Mouse (Mus musculus) liver, embryonic 13.5 days (tissue): ENCODE measurements around the gene Zfp428. TPM values are rescaled to one million over a fixed set of nuclear protein-coding genes. Genes with fewer than 3 reads are reported as not detected.

ENCODE experiments used
- ATAC-seq: fragments of 200-750 bp; cut with Nextera tagmentation; 2 replicates; pipeline ENCODE4 v1.8.0; 2017; ENCODE audit warnings: low read depth, mild to moderate bottlenecking, moderate number of reproducible peaks, moderate library complexity
- DNase-seq: peaks from one replicate; pipeline ENCODE4 v3.0.0; 2022
- H3K27ac ChIP-seq: fragments of 300-500 bp; sonication (generic); 2 replicates; pipeline ENCODE4 v1.5.1; 2015; ENCODE audit warnings: moderate library complexity, mild to moderate bottlenecking, inconsistent platforms
- H3K27me3 ChIP-seq: fragments of 300-500 bp; sonication (generic); 2 replicates; pipeline ENCODE4 v1.6.1; 2015; ENCODE audit warnings: mild to moderate bottlenecking, inconsistent platforms
- H3K36me3 ChIP-seq: fragments of 300-500 bp; sonication (generic); 2 replicates; pipeline ENCODE4 v1.6.1; 2015; ENCODE audit warnings: mild to moderate bottlenecking, inconsistent platforms
- H3K4me1 ChIP-seq: fragments of 300-500 bp; sonication (generic); replicated peaks from 2 replicates; pipeline ENCODE4 v1.6.1; 2015; ENCODE audit warnings: inconsistent platforms
- H3K4me2 ChIP-seq: fragments of 300-500 bp; sonication (generic); 2 replicates; pipeline ENCODE4 v1.6.1; 2015; ENCODE audit warnings: inconsistent platforms, mild to moderate bottlenecking, moderate library complexity
- H3K4me3 ChIP-seq: fragments of 300-500 bp; sonication (generic); replicated peaks from 2 replicates; pipeline ENCODE4 v1.5.1; 2015; ENCODE audit warnings: mild to moderate bottlenecking, inconsistent platforms
- H3K9ac ChIP-seq: fragments of 300-500 bp; sonication (generic); 2 replicates; pipeline ENCODE4 v1.6.1; 2015; ENCODE audit warnings: mild to moderate bottlenecking, inconsistent platforms
- H3K9me3 ChIP-seq: fragments of 300-500 bp; sonication (generic); replicated peaks from 2 replicates; pipeline ENCODE4 v1.6.1; 2016; ENCODE audit warnings: inconsistent platforms
- WGBS: fragments of 180-500 bp; shearing (Covaris S2); methylation state at CpG from one replicate; pipeline ENCODE4 v1.1.7; 2015; ENCODE audit not compliant: insufficient replicate concordance; 5-methylcytosine and 5-hydroxymethylcytosine counted together
- polyA plus RNA-seq: library from polyadenylated mRNA; unstranded; fragments of >200 nt; fragmentation: Nextera tagmentation; extraction: Ambion mirVana; gene quantifications from 2 replicates; pipeline ENCODE4 v1.2.1, GENCODE M21; 2015

Zfp428 gene
- 7.0 and 8.3 TPM in 2 replicates for polyA plus RNA-seq

GRCm38 (mm10) chr7:24506838-24507725, at the start of gene Zfp428:
TSS of gene Zfp428 (plus strand) at chr7:24507006.
- peaks cover 49% of the 10 kb centered on the region for H3K4me1 ChIP-seq
- peak within 1 kb of the TSS; percentile 95 for H3K4me2 ChIP-seq
- peak within 1 kb of the TSS; percentile 77 for H3K4me3 ChIP-seq
- no peaks in the 10 kb centered on the region for H3K36me3 ChIP-seq
- no peaks in the 10 kb centered on the region for H3K9me3 ChIP-seq
- WGBS = under 1% methylated on average over 84 of the region's 84 CpGs
- H3K27ac ChIP-seq = peak within 1 kb of the TSS; percentile 81
- peaks cover 40% of the 10 kb centered on the region for H3K27me3 ChIP-seq
- peak within 1 kb of the TSS; percentile 90 for H3K9ac ChIP-seq
- DNase-seq (peak; percentile 67), ATAC-seq (peak; percentile 82)

- WGBS = 33% methylated on average over 10 of the region's 10 CpGs
- ATAC-seq (no peak), DNase-seq (no peak)
- H3K4me2 ChIP-seq = no peak overlapping the region
- H3K9me3 ChIP-seq = no peaks in the 10 kb centered on the region
- H3K27ac ChIP-seq = no peak overlapping the region
- peaks cover 17% of the 10 kb centered on the region for H3K4me1 ChIP-seq
- H3K27me3 ChIP-seq = peaks cover 11% of the 10 kb centered on the region
- H3K4me3 ChIP-seq = no peak overlapping the region
- H3K9ac ChIP-seq = no peak overlapping the region
- H3K36me3 ChIP-seq = no peaks in the 10 kb centered on the region
Measured at GRCm38 (mm10) chr7:24457726-24458370, 49.0 kb upstream of the Zfp428 start.

DNA sequence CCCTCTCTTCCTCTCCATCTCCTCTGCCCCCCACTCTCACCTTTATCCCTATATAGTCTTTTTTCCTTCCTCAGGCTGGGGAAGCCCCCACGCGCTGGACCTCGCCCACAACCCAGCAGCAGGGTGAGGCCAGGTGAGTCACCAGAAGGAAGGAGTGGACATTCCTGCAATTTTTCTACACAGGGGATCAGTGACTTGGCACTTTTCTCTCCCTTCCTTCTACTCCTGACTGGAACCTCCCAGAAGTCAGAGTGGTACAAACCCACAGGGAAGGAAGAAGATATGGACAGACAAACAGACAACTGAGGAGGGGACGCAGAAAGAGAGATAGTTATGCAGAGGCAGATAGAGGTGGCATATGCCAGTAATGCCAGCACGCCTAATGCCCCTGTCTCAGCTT, 47.4 kb upstream of the Zfp428 start:
- Histone ChIP-seq H3K4me1 (peaks cover 18% of the 10 kb centered on the region), H3K36me3 (no peaks in the 10 kb centered on the region), H3K9ac (no peak overlapping the region), H3K27me3 (peaks cover 15% of the 10 kb centered on the region), H3K9me3 (no peaks in the 10 kb centered on the region), H3K4me3 (no peak overlapping the region), H3K27ac (no peak overlapping the region), H3K4me2 (no peak overlapping the region)
- DNase-seq = no peak
- 53% methylated on average over 5 of the region's 5 CpGs for whole genome bisulfite sequencing
- ATAC-seq = no peak

- no peaks in the 10 kb centered on the region for H3K36me3 ChIP-seq
- no peaks in the 10 kb centered on the region for H3K9me3 ChIP-seq
- WGBS = 59% methylated on average over 3 of the region's 3 CpGs
- no peak overlapping the region for H3K27ac ChIP-seq
- H3K4me1 ChIP-seq = peaks cover 18% of the 10 kb centered on the region
- H3K9ac ChIP-seq = no peak overlapping the region
- no peak overlapping the region for H3K4me2 ChIP-seq
- H3K4me3 ChIP-seq = no peak overlapping the region
- peak; percentile 34; the same call in 1 of the 2 replicates for ATAC-seq
- H3K27me3 ChIP-seq = peaks cover 15% of the 10 kb centered on the region
- DNase-seq = no peak
Measured at GRCm38 (mm10) chr7:24459843-24460242, 47.0 kb upstream of the Zfp428 start.

- H3K9me3 ChIP-seq = no peaks in the 10 kb centered on the region
- H3K27me3 ChIP-seq = peaks cover 15% of the 10 kb centered on the region
- ATAC-seq = no peak
- H3K36me3 ChIP-seq = no peaks in the 10 kb centered on the region
- 25% methylated on average over 14 of the region's 14 CpGs for WGBS
- DNase-seq = no peak
- H3K4me3 ChIP-seq = no peak overlapping the region
- H3K4me1 ChIP-seq = peaks cover 18% of the 10 kb centered on the region
- no peak overlapping the region for H3K27ac ChIP-seq
- H3K9ac ChIP-seq = no peak overlapping the region
- H3K4me2 ChIP-seq = no peak overlapping the region
Measured at GRCm38 (mm10) chr7:24461376-24462051, 45.3 kb upstream of the Zfp428 start.

- Histone ChIP-seq H3K9me3 (no peaks in the 10 kb centered on the region), H3K4me3 (peak within 1 kb of the TSS; percentile 38), H3K4me2 (peak within 1 kb of the TSS; percentile 55), H3K27ac (0 out of 2 replicates have a peak within 1 kb of the TSS, but pooled peaks have one; percentile 50), H3K36me3 (no peaks in the 10 kb centered on the region), H3K27me3 (peaks cover 15% of the 10 kb centered on the region), H3K9ac (0 out of 2 replicates have a peak within 1 kb of the TSS, but pooled peaks have one; percentile 30), H3K4me1 (peaks cover 18% of the 10 kb centered on the region)
- ATAC-seq (0 out of 2 replicates have a peak, but pooled peaks have one; percentile 41), DNase-seq (no peak)
- WGBS = under 1% methylated on average over 27 of the region's 27 CpGs
Measured at GRCm38 (mm10) chr7:24462388-24463319, 44.2 kb upstream of the Zfp428 start, which contains the start of gene Plaur. TSS of gene Plaur (plus strand) at chr7:24462484.

DNA sequence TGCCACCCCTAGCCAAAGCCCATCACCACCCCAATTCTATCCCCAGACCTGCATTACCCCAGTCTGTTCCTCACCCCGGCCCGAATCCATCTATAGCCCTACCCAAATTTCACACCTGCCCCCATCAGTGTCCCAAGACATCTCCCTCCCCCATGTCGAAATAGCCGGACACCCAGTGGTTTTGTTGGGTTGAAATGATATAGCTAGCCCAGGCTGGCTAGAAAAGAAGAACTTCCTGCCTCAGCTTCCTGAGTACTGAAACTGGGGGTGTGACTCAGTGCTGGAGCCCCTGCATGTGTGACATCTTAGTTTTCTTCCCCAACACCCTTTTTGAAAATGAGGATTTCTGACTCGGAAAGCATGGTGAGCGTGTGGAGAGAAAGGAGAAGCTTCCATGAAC, 40.0 kb upstream of the Zfp428 start:
- no peak for ATAC-seq
- H3K36me3 ChIP-seq = no peaks in the 10 kb centered on the region
- WGBS = 50% methylated on average over 6 of the region's 6 CpGs
- DNase-seq = no peak
- H3K27me3 ChIP-seq = peaks cover 11% of the 10 kb centered on the region
- H3K4me3 ChIP-seq = no peak overlapping the region
- H3K4me1 ChIP-seq = peaks cover 7% of the 10 kb centered on the region
- H3K9me3 ChIP-seq = no peaks in the 10 kb centered on the region
- H3K27ac ChIP-seq = no peak overlapping the region
- no peak overlapping the region for H3K9ac ChIP-seq
- no peak overlapping the region for H3K4me2 ChIP-seq

DNA sequence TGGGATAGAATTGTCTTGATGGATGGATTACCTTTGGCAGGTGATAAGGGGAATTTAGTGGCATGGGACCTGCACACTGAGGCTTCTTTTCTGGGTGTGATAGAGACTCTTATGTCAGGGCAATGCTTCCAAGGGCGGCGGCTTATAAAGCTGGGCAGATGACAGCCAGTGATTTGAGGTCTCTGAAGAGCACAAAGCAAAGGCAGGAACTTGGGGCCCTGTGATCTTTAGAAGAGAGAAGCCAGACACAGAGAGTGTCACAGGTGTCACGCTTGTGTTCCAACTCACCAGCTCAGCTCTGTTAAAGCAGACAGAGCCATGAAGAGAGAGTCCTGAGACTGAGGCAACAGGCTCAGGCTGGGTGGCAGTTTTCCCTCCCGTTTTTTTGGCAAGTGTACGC, 38.9 kb upstream of the Zfp428 start:
- Histone ChIP-seq H3K9ac (no peak overlapping the region), H3K4me2 (no peak overlapping the region), H3K4me3 (no peak overlapping the region), H3K27ac (no peak overlapping the region), H3K4me1 (peaks cover under 1% of the 10 kb centered on the region; the same call in 1 of the 2 replicates), H3K9me3 (no peaks in the 10 kb centered on the region), H3K36me3 (no peaks in the 10 kb centered on the region), H3K27me3 (peaks cover 3% of the 10 kb centered on the region; the same call in 1 of the 2 replicates)
- DNase-seq (no peak), ATAC-seq (no peak)
- WGBS = 71% methylated on average over 5 of the region's 5 CpGs

- H3K9ac ChIP-seq = no peak overlapping the region
- no peaks in the 10 kb centered on the region for H3K4me1 ChIP-seq
- no peak overlapping the region for H3K4me2 ChIP-seq
- no peak for DNase-seq
- no peaks in the 10 kb centered on the region for H3K27me3 ChIP-seq
- 64% methylated on average over 3 of the region's 3 CpGs for WGBS
- H3K4me3 ChIP-seq = no peak overlapping the region
- H3K9me3 ChIP-seq = no peaks in the 10 kb centered on the region
- ATAC-seq = no peak
- H3K36me3 ChIP-seq = no peaks in the 10 kb centered on the region
- H3K27ac ChIP-seq = no peak overlapping the region
Measured at GRCm38 (mm10) chr7:24469126-24469525, 37.7 kb upstream of the Zfp428 start.

GRCm38 (mm10) chr7:24470356-24470755, 36.5 kb upstream of the Zfp428 start:
- ATAC-seq = no peak
- Histone ChIP-seq H3K4me2 (no peak overlapping the region), H3K9me3 (no peaks in the 10 kb centered on the region)

More at GRCm38 (mm10) chr7:24470356-24470755, 36.5 kb upstream of the Zfp428 start:
- Histone ChIP-seq H3K4me3 (no peak overlapping the region), H3K27ac (no peak overlapping the region), H3K9ac (no peak overlapping the region), H3K36me3 (no peaks in the 10 kb centered on the region), H3K27me3 (no peaks in the 10 kb centered on the region), H3K4me1 (no peaks in the 10 kb centered on the region)
- WGBS = 78% methylated on average over 7 of the region's 7 CpGs
- DNase-seq = no peak
